Mouse (Mus musculus) midbrain, embryonic 10.5 days (tissue): ENCODE results near the gene Kif21a. TPM values are rescaled to one million over a fixed set of nuclear protein-coding genes. Genes with fewer than 3 reads are reported as not detected.

Source experiments
- polyA plus RNA-seq: library from polyadenylated mRNA; unstranded; fragments of >200 nt; fragmentation: Nextera tagmentation; extraction: Ambion mirVana; gene quantifications from 2 replicates; pipeline ENCODE4 v1.2.1, GENCODE M21; 2016

The Kif21a gene
- polyA plus RNA-seq, 1 experiment from 2014 or later, result 42.5 TPM

Other genes starting within 250 kb of the Kif21a start
- 24.8 and 30.2 TPM in 2 replicates for gene Abcd2, start 141.9 kb upstream of the Kif21a start, polyA plus RNA-seq
- gene CN725425, start 149.5 kb upstream of the Kif21a start, polyA plus RNA-seq, result not detected in 2 replicates